Mouse (Mus musculus): ENCODE results near the gene P2rx5. TPM values are rescaled to one million over a fixed set of nuclear protein-coding genes. Genes with fewer than 3 reads are reported as not detected.

Gene P2rx5
- polyA plus RNA-seq, 1 experiment from 2014 or later, result 1.3 TPM

DNA sequence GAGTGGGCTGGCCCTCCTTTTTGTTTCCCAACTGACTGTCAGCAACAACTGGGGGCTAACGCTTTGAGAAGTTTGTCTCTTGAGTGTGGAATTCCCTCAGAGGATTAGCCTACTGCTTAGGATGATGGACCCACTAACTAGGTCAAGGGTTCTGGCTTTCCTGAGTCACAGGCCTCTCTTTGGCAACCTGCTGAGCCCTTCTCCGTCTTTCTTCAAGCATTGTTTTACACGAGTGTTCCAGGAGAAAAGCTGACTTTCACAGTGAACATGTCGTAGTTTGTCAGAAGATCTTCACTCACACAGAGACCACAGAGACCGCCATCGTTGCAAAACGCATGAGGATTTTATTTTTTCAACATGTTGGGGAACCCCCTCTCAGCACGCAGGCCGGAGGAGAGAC is 12.0 kb upstream of the P2rx5 start:
- TF ChIP-seq CTCF (IDR thresholded peaks at IDR 0.05; ENCODE audit: low read depth), result no peak
- Histone ChIP-seq H3K36me3 (ENCODE audit: insufficient read depth, low read length) (no peaks in the 10 kb centered on the region), H3K4me3 (replicated peaks; ENCODE audit: low read depth, low read length) (no peak overlapping the region), H3K4me2 (ENCODE audit: low read length) (no peak overlapping the region), H3K9ac (ENCODE audit: low read depth, low read length) (no peak overlapping the region), H3K27ac (no peak overlapping the region), H3K4me1 (replicated peaks; ENCODE audit: insufficient read depth, low read length) (no peaks in the 10 kb centered on the region), H3K9me3 (replicated peaks; ENCODE audit: low read length) (no peaks in the 10 kb centered on the region), H3K27me3 (ENCODE audit: insufficient read depth, low read length) (no peaks in the 10 kb centered on the region)
- no peak for DNase-seq (ENCODE audit: low spot score)
- no peak for ATAC-seq (replicated peaks; ENCODE audit: low FRiP score, low read depth)
- 81% methylated on average over 9 of the region's 9 CpGs for WGBS

DNA sequence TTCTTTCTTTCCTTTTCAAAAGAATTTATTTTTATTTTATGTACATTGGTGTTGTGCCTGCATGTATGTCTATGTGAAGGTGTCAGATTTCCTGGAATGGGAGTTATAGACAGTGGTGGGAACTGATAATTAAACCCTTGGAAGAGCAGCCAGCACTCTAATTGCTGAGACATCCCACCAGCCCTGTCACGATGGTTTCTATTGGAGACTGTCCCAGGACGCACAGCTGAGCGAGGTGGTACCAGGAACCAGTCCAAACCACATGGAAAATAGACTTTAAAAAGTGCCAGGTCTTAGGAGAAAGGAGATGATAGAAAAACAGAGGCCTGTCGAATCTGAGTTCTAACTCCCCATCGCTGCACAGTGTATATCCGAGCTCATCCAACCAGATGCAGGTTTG is 5.2 kb upstream of the P2rx5 start:
- no peaks in the 10 kb centered on the region for H3K9me3 ChIP-seq (replicated peaks; ENCODE audit: low read length)
- no peaks in the 10 kb centered on the region for H3K4me1 ChIP-seq (replicated peaks; ENCODE audit: insufficient read depth, low read length)
- H3K36me3 ChIP-seq (ENCODE audit: insufficient read depth, low read length), result no peaks in the 10 kb centered on the region
- 0 out of 2 replicates have a peak, but pooled peaks cover 3% of the 10 kb centered on the region for H3K27me3 ChIP-seq (ENCODE audit: insufficient read depth, low read length)
- ATAC-seq (replicated peaks; ENCODE audit: low FRiP score, low read depth) (no peak), DNase-seq (ENCODE audit: low spot score) (no peak)
- no peak overlapping the region for H3K4me3 ChIP-seq (replicated peaks; ENCODE audit: low read depth, low read length)
- no peak overlapping the region for H3K4me2 ChIP-seq (ENCODE audit: low read length)
- no peak for TF ChIP-seq CTCF (IDR thresholded peaks at IDR 0.05; ENCODE audit: low read depth)
- H3K9ac ChIP-seq (ENCODE audit: low read depth, low read length), result no peak overlapping the region
- 68% methylated on average over 6 of the region's 6 CpGs for WGBS
- no peak overlapping the region for H3K27ac ChIP-seq

DNA sequence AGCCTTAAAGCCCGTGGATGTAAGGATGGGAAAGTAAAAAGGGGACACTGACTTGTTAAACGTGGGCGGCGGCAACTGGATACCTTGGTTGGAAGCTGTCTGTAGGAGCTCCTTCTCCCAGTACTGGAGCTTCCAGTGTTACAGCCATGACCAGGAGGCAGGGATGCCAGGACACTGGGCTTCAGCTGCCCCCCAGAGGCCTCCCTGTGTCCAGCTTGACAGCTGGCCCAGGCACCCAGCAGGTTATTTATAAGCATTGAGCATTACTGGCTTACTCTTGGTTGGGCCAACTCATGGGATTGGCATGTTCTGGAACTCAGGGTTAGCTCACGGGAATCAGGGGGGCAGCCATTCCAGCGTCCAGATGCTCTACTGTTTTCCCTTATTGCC is 585 bp downstream of the P2rx5 start:
- WGBS, result 16% methylated on average over 6 of the region's 6 CpGs
- DNase-seq (ENCODE audit: low spot score), result peak; percentile 49
- H3K9ac ChIP-seq (ENCODE audit: low read depth, low read length), result peak overlapping the region; percentile 38; the same call in 1 of the 2 replicates
- peak overlapping the region; percentile 35 for H3K4me3 ChIP-seq (replicated peaks; ENCODE audit: low read depth, low read length)
- no peak overlapping the region for H3K27ac ChIP-seq
- ATAC-seq (replicated peaks; ENCODE audit: low FRiP score, low read depth), result 0 out of 2 replicates have a peak, but pooled peaks have one; percentile 31
- H3K4me1 ChIP-seq (replicated peaks; ENCODE audit: insufficient read depth, low read length), result no peaks in the 10 kb centered on the region
- peak overlapping the region; percentile 85 for H3K4me2 ChIP-seq (ENCODE audit: low read length)
- H3K36me3 ChIP-seq (ENCODE audit: insufficient read depth, low read length), result no peaks in the 10 kb centered on the region
- peak; percentile 42; the same call in 1 of the 2 replicates for TF ChIP-seq CTCF (IDR thresholded peaks at IDR 0.05; ENCODE audit: low read depth)
- H3K27me3 ChIP-seq (ENCODE audit: insufficient read depth, low read length), result peaks cover 8% of the 10 kb centered on the region; the same call in 1 of the 2 replicates
- no peaks in the 10 kb centered on the region for H3K9me3 ChIP-seq (replicated peaks; ENCODE audit: low read length)

DNA sequence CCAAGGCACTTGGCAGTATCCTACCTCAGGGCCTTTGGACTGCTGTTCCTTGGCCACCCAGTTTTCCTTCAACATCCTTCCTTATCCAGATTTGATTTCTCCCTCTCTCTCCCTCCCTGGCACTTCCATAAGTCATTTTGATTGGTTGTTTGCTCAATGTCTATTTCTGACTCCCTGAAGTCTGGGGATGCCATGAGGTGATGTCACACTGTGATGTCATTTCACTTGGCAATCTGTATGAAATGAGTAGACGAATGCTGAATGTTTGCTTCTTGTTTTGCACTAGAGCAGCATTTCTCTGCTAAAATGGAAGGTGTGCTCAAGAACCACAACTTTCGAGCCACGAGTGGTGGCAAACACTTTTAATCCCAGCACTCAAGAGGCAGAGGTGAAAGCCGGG is 1.4 kb downstream of the P2rx5 start:
- 87% methylated on average over 4 of the region's 4 CpGs for WGBS
- Histone ChIP-seq H3K27ac (no peak overlapping the region), H3K27me3 (ENCODE audit: insufficient read depth, low read length) (peaks cover 8% of the 10 kb centered on the region; the same call in 1 of the 2 replicates)

DNA sequence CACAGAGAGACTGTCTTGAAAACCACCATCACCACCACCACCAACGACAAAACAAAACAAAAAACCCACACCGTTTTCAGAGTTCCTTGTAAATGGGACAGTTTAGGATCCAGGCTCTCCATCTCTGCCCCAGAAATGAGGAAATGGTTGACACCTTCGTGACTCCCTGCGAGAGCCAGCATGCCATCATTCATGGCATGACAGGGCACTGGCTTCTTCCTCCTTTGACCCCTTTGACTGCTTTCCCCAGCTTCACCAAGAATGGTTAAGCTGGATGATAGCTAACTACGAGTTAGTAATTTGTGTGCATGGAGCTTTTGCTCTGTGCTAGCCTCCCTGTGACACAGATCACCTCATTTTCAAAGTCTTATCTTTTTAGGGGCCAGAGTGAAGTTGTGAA is 2.1 kb downstream of the P2rx5 start:
- no peaks in the 10 kb centered on the region for H3K4me1 ChIP-seq (replicated peaks; ENCODE audit: insufficient read depth, low read length)
- 45% methylated on average over 5 of the region's 5 CpGs for WGBS
- no peak overlapping the region for H3K9ac ChIP-seq (ENCODE audit: low read depth, low read length)
- no peak for ATAC-seq (replicated peaks; ENCODE audit: low FRiP score, low read depth)
- no peak overlapping the region for H3K27ac ChIP-seq
- TF ChIP-seq CTCF (IDR thresholded peaks at IDR 0.05; ENCODE audit: low read depth), result no peak
- H3K27me3 ChIP-seq (ENCODE audit: insufficient read depth, low read length), result peaks cover 8% of the 10 kb centered on the region; the same call in 1 of the 2 replicates
- H3K4me2 ChIP-seq (ENCODE audit: low read length), result no peak overlapping the region
- H3K36me3 ChIP-seq (ENCODE audit: insufficient read depth, low read length), result no peaks in the 10 kb centered on the region
- H3K9me3 ChIP-seq (replicated peaks; ENCODE audit: low read length), result no peaks in the 10 kb centered on the region
- DNase-seq (ENCODE audit: low spot score), result no peak
- no peak overlapping the region for H3K4me3 ChIP-seq (replicated peaks; ENCODE audit: low read depth, low read length)

More for the DNA sequence above, 1.4 kb downstream of the P2rx5 start:
- no peak for ATAC-seq (replicated peaks; ENCODE audit: low FRiP score, low read depth)
- Histone ChIP-seq H3K9ac (ENCODE audit: low read depth, low read length) (no peak overlapping the region), H3K4me1 (replicated peaks; ENCODE audit: insufficient read depth, low read length) (no peaks in the 10 kb centered on the region), H3K4me3 (replicated peaks; ENCODE audit: low read depth, low read length) (no peak overlapping the region), H3K9me3 (replicated peaks; ENCODE audit: low read length) (no peaks in the 10 kb centered on the region), H3K36me3 (ENCODE audit: insufficient read depth, low read length) (no peaks in the 10 kb centered on the region), H3K4me2 (ENCODE audit: low read length) (no peak overlapping the region)
- no peak for TF ChIP-seq CTCF (IDR thresholded peaks at IDR 0.05; ENCODE audit: low read depth)
- DNase-seq (ENCODE audit: low spot score), result no peak

DNA sequence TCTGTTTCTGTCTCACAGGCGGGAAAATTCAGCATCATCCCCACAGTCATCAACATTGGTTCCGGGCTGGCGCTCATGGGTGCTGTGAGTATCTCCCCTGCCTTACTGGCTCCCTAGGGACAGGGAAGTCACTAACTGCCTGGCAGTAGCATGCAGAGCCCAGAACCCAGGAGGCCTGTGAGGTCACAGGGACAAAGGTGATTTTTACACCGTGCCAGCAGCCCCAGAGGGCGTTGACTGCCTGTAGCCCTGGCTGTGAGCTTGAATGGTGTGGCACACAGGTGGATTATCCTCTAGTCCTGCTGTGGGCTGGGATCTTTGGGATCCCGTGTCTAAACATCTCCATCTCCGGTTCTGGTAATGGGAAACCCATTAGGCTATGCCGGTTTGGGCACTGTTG is 7.8 kb downstream of the P2rx5 start:
- Histone ChIP-seq H3K4me3 (replicated peaks; ENCODE audit: low read depth, low read length) (no peak overlapping the region), H3K4me1 (replicated peaks; ENCODE audit: insufficient read depth, low read length) (0 out of 2 replicates have a peak, but pooled peaks cover 4% of the 10 kb centered on the region), H3K4me2 (ENCODE audit: low read length) (no peak overlapping the region), H3K9me3 (replicated peaks; ENCODE audit: low read length) (no peaks in the 10 kb centered on the region), H3K27me3 (ENCODE audit: insufficient read depth, low read length) (no peaks in the 10 kb centered on the region), H3K36me3 (ENCODE audit: insufficient read depth, low read length) (no peaks in the 10 kb centered on the region), H3K9ac (ENCODE audit: low read depth, low read length) (no peak overlapping the region), H3K27ac (no peak overlapping the region)
- DNase-seq (ENCODE audit: low spot score), result no peak
- TF ChIP-seq CTCF (IDR thresholded peaks at IDR 0.05; ENCODE audit: low read depth), result no peak
- WGBS, result 85% methylated on average over 8 of the region's 8 CpGs
- ATAC-seq (replicated peaks; ENCODE audit: low FRiP score, low read depth), result no peak

DNA sequence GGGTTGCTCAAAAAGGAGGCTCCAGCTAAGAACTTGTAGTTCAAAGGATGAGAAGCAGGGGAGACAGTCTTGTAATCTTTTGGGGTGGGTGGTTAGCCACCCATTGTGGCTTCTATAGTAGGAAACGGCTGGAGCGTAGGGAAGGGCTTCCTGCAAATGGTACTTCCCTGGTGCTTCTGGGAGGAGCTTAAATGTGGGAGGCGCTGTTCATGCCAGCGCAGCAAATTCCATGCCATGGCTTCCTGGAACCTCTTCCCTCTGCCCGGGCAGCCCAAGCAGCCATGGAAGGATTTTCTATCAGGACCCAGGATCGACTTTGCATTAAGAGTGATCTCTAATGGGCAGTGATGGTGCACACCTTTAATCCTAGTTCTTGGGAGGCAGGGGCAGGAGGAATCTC is 8.4 kb downstream of the P2rx5 start:
- Histone ChIP-seq H3K9me3 (replicated peaks; ENCODE audit: low read length) (no peaks in the 10 kb centered on the region), H3K36me3 (ENCODE audit: insufficient read depth, low read length) (no peaks in the 10 kb centered on the region), H3K27me3 (ENCODE audit: insufficient read depth, low read length) (no peaks in the 10 kb centered on the region), H3K27ac (no peak overlapping the region), H3K9ac (ENCODE audit: low read depth, low read length) (no peak overlapping the region), H3K4me3 (replicated peaks; ENCODE audit: low read depth, low read length) (no peak overlapping the region), H3K4me1 (replicated peaks; ENCODE audit: insufficient read depth, low read length) (0 out of 2 replicates have a peak, but pooled peaks cover 4% of the 10 kb centered on the region), H3K4me2 (ENCODE audit: low read length) (no peak overlapping the region)
- no peak for ATAC-seq (replicated peaks; ENCODE audit: low FRiP score, low read depth)
- 76% methylated on average over 6 of the region's 6 CpGs for WGBS
- TF ChIP-seq CTCF (IDR thresholded peaks at IDR 0.05; ENCODE audit: low read depth), result no peak
- DNase-seq (ENCODE audit: low spot score), result no peak

Data from kidney, postnatal 0 days (tissue).